Comparison of ENCODE assay signal across 14 mouse cellular contexts in genomic region chr4:54021861-54022385, GRCm38 (mm10).
DNase-seq lines count a peak whose midpoint lies in the region; ATAC-seq lines count a peak whose summit lies in the region.
"Had no signal": no experiment of that assay in that cellular context is flagged by ENCODE, and none has a peak within 500 bp of the region (broad histone marks: within the 10 kb centered on the region; RNA-seq: fewer than 3 reads in every experiment).

No protein-coding gene starts in this region.

- no peaks in the 10 kb centered on the region for H3K27me3 ChIP-seq in heart, embryonic 13.5 days (replicated peaks)
- H3K27me3 ChIP-seq in forebrain, embryonic 14.5 days (replicated peaks; ENCODE audit: control insufficient read depth, insufficient read depth, low read length), result no peaks in the 10 kb centered on the region
- H3K27me3 ChIP-seq in midbrain, embryonic 12.5 days, result no peaks in the 10 kb centered on the region
- H3K27me3 ChIP-seq: liver, embryonic 12.5 days; Patski had no signal

- 0 out of 2 replicates have a peak overlapping the region, but pooled peaks have one; percentile 3 for H3K4me2 ChIP-seq in heart, embryonic 13.5 days
- no peak overlapping the region for H3K4me2 ChIP-seq in forebrain, embryonic 14.5 days (ENCODE audit: low read length)
- peak overlapping the region; percentile 32 for H3K4me2 ChIP-seq in midbrain, embryonic 12.5 days (replicated peaks)
- H3K4me2 ChIP-seq: liver, embryonic 12.5 days had no signal

- H3K9me3 ChIP-seq in heart, embryonic 13.5 days, result no peaks in the 10 kb centered on the region
- no peaks in the 10 kb centered on the region for H3K9me3 ChIP-seq in forebrain, embryonic 14.5 days (replicated peaks; ENCODE audit: control insufficient read depth, low read length)
- no peaks in the 10 kb centered on the region for H3K9me3 ChIP-seq in midbrain, embryonic 12.5 days
- H3K9me3 ChIP-seq: liver, embryonic 12.5 days had no signal

- no peak overlapping the region for H3K9ac ChIP-seq in heart, embryonic 13.5 days
- H3K9ac ChIP-seq in forebrain, embryonic 14.5 days (ENCODE audit: low read length), result no peak overlapping the region
- no peak overlapping the region for H3K9ac ChIP-seq in midbrain, embryonic 12.5 days (replicated peaks)
- H3K9ac ChIP-seq: liver, embryonic 12.5 days had no signal

- no peaks in the 10 kb centered on the region for H3K36me3 ChIP-seq in heart, embryonic 13.5 days
- no peaks in the 10 kb centered on the region for H3K36me3 ChIP-seq in forebrain, embryonic 14.5 days (ENCODE audit: control insufficient read depth, insufficient read depth, low read length)
- H3K36me3 ChIP-seq in midbrain, embryonic 12.5 days, result no peaks in the 10 kb centered on the region
- H3K36me3 ChIP-seq: liver, embryonic 12.5 days had no signal

- H3K4me1 ChIP-seq in heart, embryonic 13.5 days, result no peaks in the 10 kb centered on the region
- peaks cover 7% of the 10 kb centered on the region for H3K4me1 ChIP-seq in forebrain, embryonic 14.5 days (ENCODE audit: control insufficient read depth, insufficient read depth, low read length)
- peaks cover 30% of the 10 kb centered on the region for H3K4me1 ChIP-seq in midbrain, embryonic 12.5 days
- H3K4me1 ChIP-seq: liver, embryonic 12.5 days had no signal

- DNase-seq in heart, postnatal 4 days, result no peak
- peak; percentile 59 for DNase-seq in Muller cell, postnatal 12 days (ENCODE audit: inconsistent ontology term)
- peak; percentile 33 for DNase-seq in forebrain, embryonic 14.5 days (ENCODE audit: low spot score)
- DNase-seq in kidney, adult 11 months, result no peak
- no peak for DNase-seq in lung, postnatal 25 days (ENCODE audit: low spot score)
- DNase-seq: adrenal gland, adult 8-10 months; cerebellum, adult 2 months; heart, adult 2 months had no signal

- H3K27ac ChIP-seq in heart, embryonic 13.5 days (replicated peaks), result no peak overlapping the region
- no peak overlapping the region for H3K27ac ChIP-seq in forebrain, embryonic 14.5 days (ENCODE audit: low read depth, low read length)
- peak overlapping the region; percentile 81 for H3K27ac ChIP-seq in midbrain, embryonic 12.5 days (replicated peaks)
- H3K27ac ChIP-seq: heart, adult 2 months; liver, embryonic 12.5 days had no signal

- no peak for ATAC-seq in heart, embryonic 13.5 days (ENCODE audit: extremely low read depth, insufficient number of reproducible peaks, low FRiP score, low TSS enrichment)
- ATAC-seq in forebrain, embryonic 14.5 days, result peak; percentile 27; the same call in 1 of the 2 replicates
- ATAC-seq in midbrain, embryonic 12.5 days (ENCODE audit: low FRiP score, low read depth), result peak; percentile 34; the same call in 1 of the 2 replicates
- ATAC-seq in cerebellum, adult (ENCODE audit: insufficient number of reproducible peaks, low FRiP score, low TSS enrichment), result no peak
- ATAC-seq: inflammation-experienced regulatory T-cells, adult 6 months; liver, embryonic 12.5 days; Patski had no signal

- no peak overlapping the region for H3K4me3 ChIP-seq in heart, embryonic 13.5 days
- no peak overlapping the region for H3K4me3 ChIP-seq in forebrain, embryonic 14.5 days (ENCODE audit: low read depth, low read length)
- no peak overlapping the region for H3K4me3 ChIP-seq in midbrain, embryonic 12.5 days
- H3K4me3 ChIP-seq: heart, adult 2 months; liver, embryonic 12.5 days had no signal

- WGBS in heart, embryonic 13.5 days, result 58% methylated on average over 6 of the region's 6 CpGs
- 19% methylated on average over 6 of the region's 6 CpGs for WGBS in forebrain, embryonic 14.5 days
- WGBS in midbrain, embryonic 12.5 days, result 16% methylated on average over 6 of the region's 6 CpGs

Comparison
In these comparisons a context has a peak if more than half of its experiments do, and no peak if none do; other contexts are left out.
1. ATAC-seq: peak in forebrain, embryonic 14.5 days (single experiment) and midbrain, embryonic 12.5 days (single experiment); none in heart, embryonic 13.5 days (single experiment) and cerebellum, adult (single experiment).
2. DNase-seq: peak in Muller cell, postnatal 12 days (single experiment) and forebrain, embryonic 14.5 days (single experiment); none in heart, postnatal 4 days (single experiment), kidney, adult 11 months (single experiment) and lung, postnatal 25 days (single experiment).